Mouse (Mus musculus): ENCODE data around the gene Gm648. TPM values are rescaled to one million over a fixed set of nuclear protein-coding genes. Genes with fewer than 3 reads are reported as not detected.

The Gm648 gene
- total RNA-seq (2023) = not detected

DNA sequence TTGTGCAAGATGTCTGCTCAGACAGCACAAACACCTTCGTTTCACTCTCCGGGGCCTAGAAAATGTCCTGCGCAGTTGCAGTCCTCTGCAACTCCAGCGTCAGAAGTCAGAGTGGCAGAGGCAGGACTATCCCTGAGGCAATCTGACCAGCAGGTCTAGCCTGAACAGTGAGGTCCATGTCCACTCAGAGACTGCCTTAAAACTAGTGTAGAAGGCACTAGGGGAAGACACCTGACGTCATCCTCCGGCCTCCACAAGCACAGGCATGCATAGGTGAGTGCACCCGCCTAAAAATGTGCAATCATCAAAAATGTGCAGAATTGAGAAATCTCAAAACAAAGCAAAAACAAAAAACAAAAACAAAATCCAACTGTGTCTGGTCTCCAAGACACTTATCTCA lies at the start of gene Gm648:
TSS of gene Gm648 (minus strand) at position 101 of the 400 bp plus-strand sequence.

DNA sequence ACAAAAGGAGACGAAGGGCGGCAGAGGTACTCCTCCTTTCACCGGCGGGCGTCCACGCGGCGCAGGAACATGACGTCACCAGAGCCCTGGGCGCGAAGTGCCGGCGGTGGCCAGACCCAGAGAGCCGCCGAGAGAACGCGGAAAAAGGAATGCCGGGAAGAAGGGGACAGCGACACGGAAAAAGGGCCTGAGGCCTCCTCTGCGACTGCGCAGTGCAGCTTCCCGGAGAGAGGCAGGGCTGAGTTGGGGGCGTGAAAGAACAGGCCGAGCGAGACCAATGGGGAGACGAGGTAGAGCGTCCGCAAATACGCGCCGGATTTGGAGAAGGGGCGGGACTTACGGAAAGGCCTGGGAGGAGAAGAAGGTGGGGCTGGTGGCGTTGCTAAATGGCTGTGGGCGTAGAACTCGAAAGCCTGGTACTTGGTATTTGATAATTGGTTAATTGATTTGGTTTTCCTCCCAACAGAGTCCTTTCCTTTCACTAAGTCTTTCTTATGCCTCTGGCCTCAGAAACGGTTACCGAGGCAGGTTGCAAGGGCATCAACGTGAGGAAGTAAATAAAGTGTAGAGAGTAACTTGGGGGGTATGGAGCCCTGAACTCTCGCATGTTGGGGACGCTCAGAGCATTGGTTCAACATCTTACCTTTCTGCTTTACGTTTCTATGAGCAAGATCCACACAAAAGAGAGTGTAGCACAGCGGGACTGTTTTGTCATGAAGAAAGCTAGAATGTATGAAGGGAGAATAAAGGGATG lies 48.7 kb upstream of the Gm648 start, which contains the start of gene Mmgt1:
TSS of gene Mmgt1 (minus strand) at position 183 of the 754 bp plus-strand sequence.

DNA sequence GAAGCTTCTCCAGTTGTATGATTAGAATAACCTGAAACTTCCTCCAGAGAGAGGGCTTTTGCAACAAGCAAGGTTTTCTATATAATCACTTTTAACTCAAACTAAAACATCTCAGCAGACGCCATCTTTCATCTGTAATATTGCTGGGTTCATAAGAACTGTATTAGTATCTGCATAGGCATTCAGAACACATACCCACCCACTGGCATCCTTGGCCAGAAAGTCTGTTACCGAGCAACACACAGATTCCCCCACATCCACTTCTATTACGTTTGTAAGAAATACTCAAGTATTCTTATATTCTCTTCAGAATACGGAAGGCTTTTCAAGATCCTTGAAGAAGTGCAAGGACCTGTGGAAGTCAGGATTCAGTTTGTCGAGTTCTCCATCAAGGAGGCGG lies 25.0 kb downstream of the Gm648 start, which contains the start of gene Gm10477:
TSS of gene Gm10477 (plus strand) at position 301 of the 400 bp plus-strand sequence.

Other genes starting within 250 kb of the Gm648 start
- under 1 TPM; 0.20 to 0.49 TPM for gene Zfp449, start 203.2 kb downstream of the Gm648 start, total RNA-seq (2023)
- gene Smim10l2a, start 175.0 kb downstream of the Gm648 start, total RNA-seq (2023) = not detected
- not detected for gene Gm2174, start 101.6 kb downstream of the Gm648 start, total RNA-seq (2023)
- gene Ints6l, start 94.7 kb downstream of the Gm648 start, total RNA-seq (2023) = 100 to 1,000 TPM in 1 of 2 experiments, 10 to 100 TPM in 1; 88.6 to 116 TPM
- not detected for gene Gm10477, start 24.9 kb downstream of the Gm648 start, total RNA-seq (2023)
- 10 to 100 TPM; 10.1 to 11.4 TPM for gene Mmgt1, start 48.5 kb upstream of the Gm648 start, total RNA-seq (2023)
- 10 to 100 TPM in 1 of 2 experiments, 1 to 10 TPM in 1; 7.9 to 16.7 TPM for gene Slc9a6, start 60.2 kb upstream of the Gm648 start, total RNA-seq (2023)
- under 1 TPM; 0.29 to 0.77 TPM for gene Fhl1, start 182.2 kb upstream of the Gm648 start, total RNA-seq (2023)

Measured in neutrophil, adult 59 days (primary cell).